Mouse (Mus musculus): ENCODE measurements at regions not wholly inside any gene's neighbourhood (a gene's known extent, or its start where the extent isn't known, plus 50 kb on each side); places are given as distances from the start of the nearest gene placed in this dataset.

- no peak for TF ChIP-seq EP300 (IDR thresholded peaks at IDR 0.05)
- TF ChIP-seq CTCF (IDR thresholded peaks at IDR 0.05): no peak
Observed at GRCm38 (mm10) chr14:99710656-99711177, 412.2 kb downstream of the Klf5 start.

Data from lung, postnatal 0 days (tissue).